Mouse (Mus musculus) stomach, embryonic 16.5 days (tissue): ENCODE results near the gene Serpina3b. TPM values are rescaled to one million over a fixed set of nuclear protein-coding genes. Genes with fewer than 3 reads are reported as not detected.
A peak's percentile ranks its signal among the peaks of the same experiment; 100 is the strongest.

ENCODE experiments used
- ATAC-seq: fragments of 200-750 bp; cut with Nextera tagmentation; 2 replicates; pipeline ENCODE4 v1.8.0; 2017; ENCODE audit warnings: moderate number of reproducible peaks, moderate TSS enrichment; ENCODE audit not compliant: insufficient read depth, low FRiP score
- H3K27ac ChIP-seq: fragments of 300-500 bp; sonication (generic); 2 replicates; pipeline ENCODE4 v1.5.1; 2014; ENCODE audit warnings: low read length
- H3K27me3 ChIP-seq: fragments of 300-500 bp; sonication (generic); 2 replicates; pipeline ENCODE4 v1.6.1; 2014; ENCODE audit warnings: low read length, control low read depth, mixed read lengths; ENCODE audit not compliant: control insufficient read depth, insufficient read depth
- H3K36me3 ChIP-seq: fragments of 300-500 bp; sonication (generic); 2 replicates; pipeline ENCODE4 v1.6.1; 2014; ENCODE audit warnings: low read length; ENCODE audit not compliant: control insufficient read depth, insufficient read depth
- H3K4me1 ChIP-seq: fragments of 300-500 bp; sonication (generic); 2 replicates; pipeline ENCODE4 v1.6.1; 2014; ENCODE audit warnings: low read length, control low read depth, mixed read lengths; ENCODE audit not compliant: control insufficient read depth, insufficient read depth
- H3K4me2 ChIP-seq: fragments of 300-500 bp; sonication (generic); 2 replicates; pipeline ENCODE4 v1.6.1; 2014; ENCODE audit warnings: low read depth, low read length, mixed read lengths
- H3K4me3 ChIP-seq: fragments of 300-500 bp; sonication (generic); replicated peaks from 2 replicates; pipeline ENCODE4 v1.5.1; 2014; ENCODE audit warnings: mild to moderate bottlenecking, low read length
- H3K9ac ChIP-seq: fragments of 300-500 bp; sonication (generic); 2 replicates; pipeline ENCODE4 v1.6.1; 2014; ENCODE audit warnings: low read length
- H3K9me3 ChIP-seq: fragments of 300-500 bp; sonication (generic); replicated peaks from 2 replicates; pipeline ENCODE4 v1.6.1; 2016; ENCODE audit warnings: low read length, control low read depth; ENCODE audit not compliant: control insufficient read depth
- WGBS: fragments of 180-500 bp; shearing (Covaris S2); extraction: QIAGEN DNeasy Blood & Tissue Kit; methylation state at CpG from one replicate; pipeline ENCODE4 v1.1.7; 2014; 5-methylcytosine and 5-hydroxymethylcytosine counted together
- polyA plus RNA-seq: library from polyadenylated mRNA; unstranded; fragments of >200 nt; fragmentation: Nextera tagmentation; extraction: Ambion mirVana; gene quantifications from 2 replicates; pipeline ENCODE4 v1.2.1, GENCODE M21; 2015

Serpina3b gene
- polyA plus RNA-seq, 1 experiment from 2014 or later: not detected

GRCm38 (mm10) chr12:104186041-104186581 is 58.3 kb downstream of the Serpina3b start:
- Histone ChIP-seq H3K36me3 (no peaks in the 10 kb centered on the region), H3K4me1 (no peaks in the 10 kb centered on the region), H3K9me3 (no peaks in the 10 kb centered on the region), H3K4me3 (no peak overlapping the region), H3K9ac (no peak overlapping the region), H3K27ac (no peak overlapping the region), H3K27me3 (no peaks in the 10 kb centered on the region), H3K4me2 (no peak overlapping the region)
- peak; percentile 63; the same call in 1 of the 2 replicates for ATAC-seq
- WGBS: 75% methylated on average over 3 of the region's 3 CpGs

Other genes with a start within 250 kb of the Serpina3b start
- 16.1 and 22.8 TPM in 2 replicates for gene Serpina1c, start 223.1 kb upstream of the Serpina3b start, polyA plus RNA-seq
- gene Serpina1e, start 169.0 kb upstream of the Serpina3b start, polyA plus RNA-seq: 12.6 and 17.0 TPM in 2 replicates
- gene Serpina11, start 138.0 kb upstream of the Serpina3b start, polyA plus RNA-seq: 0.49 and 0.62 TPM in 2 replicates
- gene Serpina9, start 114.2 kb upstream of the Serpina3b start, polyA plus RNA-seq: 0.05 TPM in 1 of 2 replicates, not detected in the other
- not detected in 2 replicates for gene Serpina12, start 83.6 kb upstream of the Serpina3b start, polyA plus RNA-seq
- gene Serpina5, start 26.9 kb upstream of the Serpina3b start, polyA plus RNA-seq: not detected in 2 replicates
- not detected in 2 replicates for gene Serpina3a, start 15.3 kb upstream of the Serpina3b start, polyA plus RNA-seq
- not detected in 2 replicates for gene Serpina3c, start 25.9 kb downstream of the Serpina3b start, polyA plus RNA-seq
- 0.15 TPM in 1 of 2 replicates, not detected in the other for gene Serpina3f, start 86.5 kb downstream of the Serpina3b start, polyA plus RNA-seq
- 1.7 and 2.0 TPM in 2 replicates for gene Serpina3g, start 108.2 kb downstream of the Serpina3b start, polyA plus RNA-seq
- gene Serpina3i, start 135.1 kb downstream of the Serpina3b start, polyA plus RNA-seq: 0.13 TPM in 1 of 2 replicates, not detected in the other
- not detected in 2 replicates for gene Serpina3j, start 186.6 kb downstream of the Serpina3b start, polyA plus RNA-seq
- not detected in 2 replicates for gene Serpina3k, start 210.5 kb downstream of the Serpina3b start, polyA plus RNA-seq
- gene Serpina3m, start 210.5 kb downstream of the Serpina3b start, polyA plus RNA-seq: not detected in 2 replicates